Mouse (Mus musculus) forebrain, embryonic 16.5 days (tissue): ENCODE data around the gene Ankrd50. TPM values are rescaled to one million over a fixed set of nuclear protein-coding genes. Genes with fewer than 3 reads are reported as not detected.

Experiments
- ATAC-seq: fragments of 200-750 bp; cut with Nextera tagmentation; 2 replicates; pipeline ENCODE4 v1.8.0; 2017; ENCODE audit warnings: mild to moderate bottlenecking, moderate library complexity
- H3K27ac ChIP-seq: fragments of 300-500 bp; sonication (generic); 2 replicates; pipeline ENCODE4 v1.5.1; 2014; ENCODE audit warnings: low read length, control low read depth
- H3K27me3 ChIP-seq: fragments of 300-500 bp; sonication (generic); replicated peaks from 2 replicates; pipeline ENCODE4 v1.6.1; 2014; ENCODE audit warnings: low read length; ENCODE audit not compliant: control insufficient read depth, insufficient read depth
- H3K36me3 ChIP-seq: fragments of 300-500 bp; sonication (generic); 2 replicates; pipeline ENCODE4 v1.6.1; 2014; ENCODE audit not compliant: control insufficient read depth, insufficient read depth
- H3K4me1 ChIP-seq: fragments of 300-500 bp; sonication (generic); replicated peaks from 2 replicates; pipeline ENCODE4 v1.6.1; 2014; ENCODE audit warnings: low read length; ENCODE audit not compliant: control insufficient read depth, insufficient read depth
- H3K4me2 ChIP-seq: fragments of 300-500 bp; sonication (generic); 2 replicates; pipeline ENCODE4 v1.6.1; 2014; ENCODE audit warnings: mild to moderate bottlenecking, low read length, control low read depth
- H3K4me3 ChIP-seq: fragments of 300-500 bp; sonication (generic); replicated peaks from 2 replicates; pipeline ENCODE4 v1.5.1; 2014; ENCODE audit warnings: mild to moderate bottlenecking, low read length, control low read depth
- H3K9ac ChIP-seq: fragments of 300-500 bp; sonication (generic); replicated peaks from 2 replicates; pipeline ENCODE4 v1.6.1; 2014; ENCODE audit warnings: low read depth, low read length, control low read depth
- H3K9me3 ChIP-seq: fragments of 300-500 bp; sonication (generic); 2 replicates; pipeline ENCODE4 v1.6.1; 2016; ENCODE audit warnings: low read length; ENCODE audit not compliant: control insufficient read depth
- WGBS: fragments of 180-500 bp; shearing (Covaris S2); extraction: QIAGEN DNeasy Blood & Tissue Kit; methylation state at CpG from one replicate; pipeline ENCODE4 v1.1.7; 2014; 5-methylcytosine and 5-hydroxymethylcytosine counted together
- polyA plus RNA-seq: library from polyadenylated mRNA; unstranded; fragments of >200 nt; fragmentation: Nextera tagmentation; extraction: Ambion mirVana; gene quantifications from 2 replicates; pipeline ENCODE4 v1.2.1, GENCODE M21; 2015

The Ankrd50 gene
- polyA plus RNA-seq, 1 experiment from 2014 or later, result 23.2 TPM

- H3K4me1 ChIP-seq, result peaks cover 21% of the 10 kb centered on the region
- no peaks in the 10 kb centered on the region for H3K36me3 ChIP-seq
- no peak overlapping the region for H3K9ac ChIP-seq
- H3K27ac ChIP-seq, result no peak overlapping the region
- no peaks in the 10 kb centered on the region for H3K27me3 ChIP-seq
- no peak for ATAC-seq
- WGBS, result 79% methylated on average over 4 of the region's 4 CpGs
- no peak overlapping the region for H3K4me3 ChIP-seq
- no peaks in the 10 kb centered on the region for H3K9me3 ChIP-seq
- H3K4me2 ChIP-seq, result no peak overlapping the region
These were observed 11.5 kb downstream of the Ankrd50 start for GRCm38 (mm10) chr3:38473138-38473537.

- no peak for ATAC-seq
- Histone ChIP-seq H3K4me1 (peaks cover 19% of the 10 kb centered on the region), H3K4me2 (no peak overlapping the region)
These were observed 13.1 kb downstream of the Ankrd50 start for GRCm38 (mm10) chr3:38471516-38471915.

GRCm38 (mm10) chr3:38468131-38468530, 16.5 kb downstream of the Ankrd50 start:
- Histone ChIP-seq H3K9me3 (no peaks in the 10 kb centered on the region), H3K4me3 (no peak overlapping the region), H3K27me3 (no peaks in the 10 kb centered on the region), H3K36me3 (no peaks in the 10 kb centered on the region), H3K4me1 (no peaks in the 10 kb centered on the region; the same call in none of the 2 replicates), H3K4me2 (no peak overlapping the region), H3K9ac (no peak overlapping the region), H3K27ac (no peak overlapping the region)
- ATAC-seq, result no peak
- 88% methylated on average over 8 of the region's 8 CpGs for WGBS

More at GRCm38 (mm10) chr3:38471516-38471915, 13.1 kb downstream of the Ankrd50 start:
- Histone ChIP-seq H3K4me3 (no peak overlapping the region), H3K27me3 (no peaks in the 10 kb centered on the region), H3K9me3 (no peaks in the 10 kb centered on the region), H3K9ac (no peak overlapping the region), H3K36me3 (no peaks in the 10 kb centered on the region), H3K27ac (no peak overlapping the region)

- Histone ChIP-seq H3K36me3 (peaks cover 6% of the 10 kb centered on the region; the same call in 1 of the 2 replicates), H3K4me3 (no peak overlapping the region), H3K9ac (no peak overlapping the region), H3K27me3 (no peaks in the 10 kb centered on the region), H3K4me1 (no peaks in the 10 kb centered on the region; the same call in 1 of the 2 replicates), H3K4me2 (no peak overlapping the region), H3K27ac (no peak overlapping the region), H3K9me3 (no peaks in the 10 kb centered on the region)
- WGBS, result 81% methylated on average over 8 of the region's 8 CpGs
- ATAC-seq, result no peak
These were observed 17.7 kb downstream of the Ankrd50 start for GRCm38 (mm10) chr3:38466880-38467405.

GRCm38 (mm10) chr3:38466139-38466538, 18.5 kb downstream of the Ankrd50 start:
- Histone ChIP-seq H3K9me3 (no peaks in the 10 kb centered on the region), H3K27me3 (no peaks in the 10 kb centered on the region), H3K4me2 (no peak overlapping the region), H3K4me1 (no peaks in the 10 kb centered on the region; the same call in 1 of the 2 replicates), H3K4me3 (no peak overlapping the region), H3K27ac (no peak overlapping the region), H3K9ac (no peak overlapping the region), H3K36me3 (peaks cover 6% of the 10 kb centered on the region; the same call in 1 of the 2 replicates)
- ATAC-seq, result no peak
- WGBS, result 91% methylated on average over 5 of the region's 5 CpGs

GRCm38 (mm10) chr3:38463149-38463548, 21.5 kb downstream of the Ankrd50 start:
- Histone ChIP-seq H3K4me3 (no peak overlapping the region), H3K27ac (no peak overlapping the region), H3K9ac (no peak overlapping the region), H3K4me2 (no peak overlapping the region), H3K9me3 (no peaks in the 10 kb centered on the region), H3K27me3 (no peaks in the 10 kb centered on the region), H3K36me3 (peaks cover 6% of the 10 kb centered on the region; the same call in 1 of the 2 replicates), H3K4me1 (no peaks in the 10 kb centered on the region)
- ATAC-seq, result no peak
- 99% methylated on average over 2 of the region's 2 CpGs for WGBS

- Histone ChIP-seq H3K27me3 (no peaks in the 10 kb centered on the region), H3K9ac (no peak overlapping the region), H3K36me3 (peaks cover 13% of the 10 kb centered on the region), H3K4me1 (no peaks in the 10 kb centered on the region), H3K4me2 (no peak overlapping the region), H3K4me3 (no peak overlapping the region), H3K27ac (no peak overlapping the region), H3K9me3 (no peaks in the 10 kb centered on the region)
- ATAC-seq, result no peak
- 87% methylated on average over 2 of the region's 2 CpGs for WGBS
These were observed 22.9 kb downstream of the Ankrd50 start for GRCm38 (mm10) chr3:38461742-38462141.

- peaks cover 28% of the 10 kb centered on the region for H3K36me3 ChIP-seq
- WGBS, result 94% methylated on average over 4 of the region's 4 CpGs
These were observed 24.4 kb downstream of the Ankrd50 start for GRCm38 (mm10) chr3:38460250-38460624.

GRCm38 (mm10) chr3:38459507-38460249, 25.0 kb downstream of the Ankrd50 start:
- Histone ChIP-seq H3K9me3 (no peaks in the 10 kb centered on the region; the same call in 1 of the 2 replicates), H3K4me1 (no peaks in the 10 kb centered on the region), H3K4me2 (no peak overlapping the region), H3K27ac (no peak overlapping the region), H3K27me3 (no peaks in the 10 kb centered on the region), H3K36me3 (peaks cover 34% of the 10 kb centered on the region), H3K9ac (no peak overlapping the region), H3K4me3 (no peak overlapping the region)
- 84% methylated on average over 5 of the region's 5 CpGs for WGBS
- no peak for ATAC-seq

More at GRCm38 (mm10) chr3:38460250-38460624, 24.4 kb downstream of the Ankrd50 start:
- Histone ChIP-seq H3K27me3 (no peaks in the 10 kb centered on the region), H3K4me3 (no peak overlapping the region), H3K27ac (no peak overlapping the region), H3K4me1 (no peaks in the 10 kb centered on the region), H3K9ac (no peak overlapping the region), H3K4me2 (no peak overlapping the region), H3K9me3 (no peaks in the 10 kb centered on the region; the same call in 1 of the 2 replicates)
- no peak for ATAC-seq
